Mouse (Mus musculus): ENCODE results near the gene Ube2c.
A peak's percentile ranks its signal among the peaks of the same experiment; 100 is the strongest.

The Ube2c gene

DNA sequence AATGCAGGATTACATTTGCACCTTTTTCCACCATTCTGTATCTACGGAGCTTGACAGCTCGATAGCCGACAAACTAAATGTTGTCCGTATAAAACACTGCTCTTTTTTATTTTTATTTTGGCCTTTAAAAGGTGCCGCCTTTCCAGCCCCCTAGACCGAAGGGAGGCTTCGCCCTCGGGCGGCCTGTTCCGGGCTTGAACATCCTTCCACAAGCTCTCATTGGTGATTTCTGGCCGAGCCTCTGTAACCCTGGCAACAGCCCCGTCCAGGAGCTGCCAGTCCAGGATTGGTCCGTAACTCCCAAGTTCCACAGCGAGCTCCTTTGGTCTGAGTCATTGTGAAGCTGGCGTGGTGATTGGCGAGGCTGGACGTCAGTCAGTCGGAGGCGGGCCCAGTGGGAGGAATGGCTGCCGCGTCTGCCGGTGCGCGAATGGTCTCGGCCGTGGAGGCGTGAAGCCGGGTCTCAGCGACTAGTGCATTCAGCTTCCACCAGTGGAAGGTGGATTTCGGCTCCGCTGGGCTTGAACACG is 53.0 kb downstream of the Ube2c start, which contains the start of gene Zswim1:
Zswim1 (plus strand) TSS at position 51 of the 530 bp plus-strand sequence.
- peak; percentile 100 for DNase-seq (ENCODE audit: low spot score)

DNA sequence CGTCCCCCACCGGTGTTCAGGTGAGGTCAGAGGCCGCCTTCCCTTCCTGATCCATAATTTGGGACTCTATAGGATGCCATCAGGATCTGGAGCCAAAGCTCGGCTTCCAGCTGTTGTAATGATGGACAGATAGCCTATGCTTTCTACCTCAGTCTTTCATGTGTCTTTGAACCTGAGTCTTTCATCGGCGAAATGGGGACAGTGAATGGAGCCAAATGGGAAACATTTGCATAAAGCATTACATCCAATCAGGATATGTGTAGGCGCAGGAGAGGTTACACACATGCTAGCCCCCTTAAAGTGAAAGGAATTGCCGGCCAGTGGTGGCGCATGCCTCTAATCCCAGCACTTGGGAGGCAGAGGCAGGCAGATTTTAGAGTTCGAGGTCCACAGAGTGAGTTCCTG is 53.5 kb downstream of the Ube2c start:
- DNase-seq (ENCODE audit: low spot score): no peak

DNA sequence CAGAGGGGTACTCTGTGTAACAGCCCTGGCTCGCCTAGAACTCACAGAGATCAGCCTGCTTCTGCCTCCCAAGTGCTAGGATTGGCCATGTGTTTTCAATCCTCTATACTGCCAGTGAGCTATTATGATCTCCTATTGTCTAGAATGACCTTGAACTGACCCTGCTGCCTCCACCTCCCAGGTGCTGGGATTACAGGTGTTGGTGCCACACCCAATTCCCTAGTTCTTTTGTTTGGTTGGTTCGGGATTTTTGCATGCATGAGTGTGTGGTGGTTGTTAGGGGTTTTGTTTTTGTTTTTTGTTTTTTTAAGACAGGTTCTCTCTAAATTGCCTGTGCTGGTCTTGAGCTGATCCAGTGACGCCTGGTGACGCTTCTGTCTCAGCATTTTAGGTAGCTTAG is 54.3 kb downstream of the Ube2c start:
- DNase-seq (ENCODE audit: low spot score): no peak

DNA sequence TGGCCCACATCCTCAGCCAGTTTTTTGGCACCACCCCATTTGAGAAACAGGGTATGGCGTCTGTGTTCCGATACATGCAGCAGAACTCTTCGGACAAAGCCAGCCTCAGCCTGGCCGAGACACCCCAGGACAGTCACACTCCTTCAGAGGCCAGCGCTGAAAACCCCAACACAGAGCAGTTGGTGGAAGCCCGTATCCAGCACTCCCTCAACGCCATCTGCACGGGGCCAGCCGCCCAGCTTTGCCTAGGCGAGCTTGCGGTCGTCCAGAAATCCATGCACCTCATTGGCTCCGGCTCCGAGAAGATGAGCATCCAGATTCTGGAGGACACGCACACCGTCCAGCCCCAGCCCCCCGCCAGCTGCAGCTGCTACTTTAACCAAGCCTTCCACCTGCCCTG is 55.8 kb downstream of the Ube2c start:
- DNase-seq (ENCODE audit: low spot score): no peak

DNA sequence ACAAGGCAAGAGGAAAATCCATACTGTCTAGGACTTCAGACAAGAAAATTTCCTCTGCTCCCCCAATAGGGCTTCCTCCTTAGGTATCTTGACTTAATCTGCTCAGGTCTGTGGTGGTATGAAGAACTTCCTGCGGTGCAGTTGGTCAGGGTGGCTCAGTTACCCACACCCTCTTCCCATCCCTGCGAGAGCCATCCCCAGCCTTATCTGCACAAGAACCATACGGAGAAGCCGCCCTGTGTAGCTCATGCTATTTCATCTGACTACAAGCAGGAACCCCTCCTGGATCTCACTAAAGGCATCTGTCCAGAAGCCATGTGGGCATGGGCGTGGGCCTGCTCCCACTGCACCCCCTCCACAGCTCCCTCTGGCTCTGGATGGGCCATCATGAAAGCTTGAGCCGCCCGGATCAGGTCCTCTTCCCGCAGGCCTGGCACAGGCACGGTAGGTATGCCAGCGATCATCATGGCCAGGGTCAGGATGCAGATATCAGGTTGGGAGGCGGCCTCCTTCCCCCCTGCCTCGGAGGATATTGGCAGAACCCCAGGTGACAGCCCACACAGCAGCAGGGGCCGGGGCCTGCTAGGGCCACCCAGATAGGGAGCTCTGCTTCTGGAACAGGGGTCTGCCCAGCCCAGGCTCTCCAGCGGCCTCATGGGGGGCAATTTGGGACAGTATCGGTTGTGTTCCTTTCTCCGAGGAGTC is 57.6 kb downstream of the Ube2c start:
- no peak for DNase-seq (ENCODE audit: low spot score)
